Mouse (Mus musculus): ENCODE results near the gene Fndc1. TPM values are rescaled to one million over a fixed set of nuclear protein-coding genes. Genes with fewer than 3 reads are reported as not detected.

Gene Fndc1
- total RNA-seq (2014; rRNA removed) = 2.5 and 8.5 TPM in 2 replicates
- 4.9 and 5.6 TPM in 2 replicates for polyA plus RNA-seq (2015; fragmentation: Nextera tagmentation; extraction: Ambion mirVana)

DNA sequence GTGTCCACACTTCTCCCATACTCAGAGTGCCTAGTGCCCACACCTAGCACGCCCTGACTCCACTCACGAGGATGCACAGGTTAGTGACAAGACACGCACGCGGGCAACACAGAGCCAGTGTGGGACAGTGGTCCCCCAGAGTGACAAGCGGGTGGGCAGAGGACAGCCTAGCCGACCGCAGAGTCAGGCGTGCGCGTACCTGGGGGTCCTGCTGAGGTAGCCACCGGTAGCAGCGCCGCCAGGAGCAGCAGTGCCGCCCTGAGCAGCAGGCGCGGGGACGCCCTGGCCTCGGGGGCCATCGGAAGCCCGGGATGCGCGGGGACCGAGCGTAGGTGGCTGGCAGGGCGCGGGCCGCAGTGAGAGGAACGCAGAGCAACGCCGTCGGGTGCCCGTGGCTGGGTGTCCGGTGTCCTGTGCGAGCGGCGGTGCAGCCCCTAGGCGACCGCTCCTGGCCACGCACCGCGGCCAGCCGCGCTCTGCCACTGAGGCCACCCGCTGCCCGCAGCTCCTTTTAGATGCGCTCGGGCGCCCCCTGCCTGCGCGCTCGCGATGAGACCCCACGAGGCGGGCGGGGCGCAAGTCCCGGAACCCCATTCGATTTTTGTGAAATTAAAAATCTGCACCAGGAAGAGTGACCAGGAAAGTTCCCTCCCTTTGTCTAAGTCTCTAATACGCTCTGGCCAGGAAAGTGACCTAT, at the start of gene Fndc1:
Gene Fndc1, minus strand, starts transcription at position 484 of the 697 bp plus-strand sequence.
- ATAC-seq = peak; percentile 82
- peak within 1 kb of the TSS; percentile 52 for H3K4me3 ChIP-seq (ENCODE audit: low read depth, low read length)
- peak within 1 kb of the TSS; percentile 59 for H3K9ac ChIP-seq
- no peak within 1 kb of the TSS for H3K27ac ChIP-seq (ENCODE audit: low read depth, low read length)
- H3K9me3 ChIP-seq (ENCODE audit: low read length) = no peaks in the 10 kb centered on the region
- H3K36me3 ChIP-seq (ENCODE audit: insufficient read depth) = no peaks in the 10 kb centered on the region
- DNase-seq = peak; percentile 78
- no peaks in the 10 kb centered on the region for H3K4me1 ChIP-seq (ENCODE audit: insufficient read depth)
- peak; percentile 79 for TF ChIP-seq CTCF (IDR thresholded peaks at IDR 0.05; ENCODE audit: low read depth)
- peaks cover 10% of the 10 kb centered on the region for H3K27me3 ChIP-seq (ENCODE audit: insufficient read depth, low read length)
- 2% methylated on average over 60 of the region's 60 CpGs for WGBS
- peak within 1 kb of the TSS; percentile 99 for H3K4me2 ChIP-seq (ENCODE audit: low read depth)

DNA sequence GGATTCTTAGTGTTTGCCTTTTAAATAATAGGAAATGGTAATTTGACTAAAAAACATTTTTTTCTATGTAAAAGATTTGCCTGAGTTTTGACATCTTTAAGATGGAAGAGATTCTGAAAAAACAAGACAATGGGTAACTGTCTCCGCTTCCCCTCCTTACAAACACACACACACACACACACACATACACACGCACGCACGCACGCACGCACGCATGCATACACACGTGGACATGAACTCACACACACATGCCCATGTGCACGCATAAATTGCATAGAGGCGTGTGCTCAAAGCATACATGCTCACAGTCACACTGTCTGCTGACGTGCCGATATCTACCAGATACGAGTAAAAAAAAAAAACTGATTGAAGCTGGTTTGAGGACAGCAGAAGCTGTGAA, 49.4 kb upstream of the Fndc1 start:
- ATAC-seq = no peak
- WGBS = 93% methylated on average over 13 of the region's 13 CpGs
- no peak for TF ChIP-seq CTCF (IDR thresholded peaks at IDR 0.05; ENCODE audit: low read depth)

DNA sequence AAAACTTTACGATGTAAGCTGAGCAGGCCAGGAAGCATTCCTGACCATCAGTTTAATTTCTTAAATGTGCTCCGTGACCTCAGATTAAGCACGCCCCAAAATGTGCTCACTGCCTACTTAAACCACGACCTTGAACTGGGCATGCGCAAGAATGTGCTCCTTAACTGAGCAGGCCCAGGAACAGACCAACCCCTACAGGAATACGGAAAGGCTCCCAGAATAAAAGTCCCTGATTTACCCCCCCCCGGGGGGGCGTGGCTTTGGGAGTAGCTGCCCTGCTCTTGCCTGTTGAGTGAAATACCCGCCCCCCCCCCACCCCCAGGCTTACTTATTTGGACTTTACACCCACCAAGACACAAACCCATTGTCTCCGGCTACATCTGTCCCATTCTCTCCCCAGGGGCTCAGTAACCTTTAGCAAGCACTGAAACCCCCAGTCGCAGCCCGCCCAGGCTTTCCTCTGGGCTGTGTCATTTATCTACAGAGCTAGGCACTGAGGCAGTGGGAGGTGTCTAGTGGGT, 48.9 kb upstream of the Fndc1 start:
- DNase-seq (no peak), ATAC-seq (no peak)
- Histone ChIP-seq H3K27me3 (ENCODE audit: insufficient read depth, low read length) (no peaks in the 10 kb centered on the region), H3K9me3 (ENCODE audit: low read length) (no peaks in the 10 kb centered on the region), H3K27ac (ENCODE audit: low read depth, low read length) (no peak overlapping the region), H3K4me3 (ENCODE audit: low read depth, low read length) (no peak overlapping the region), H3K4me2 (ENCODE audit: low read depth) (no peak overlapping the region), H3K36me3 (ENCODE audit: insufficient read depth) (no peaks in the 10 kb centered on the region), H3K9ac (no peak overlapping the region), H3K4me1 (ENCODE audit: insufficient read depth) (no peaks in the 10 kb centered on the region)
- TF ChIP-seq CTCF (IDR thresholded peaks at IDR 0.05; ENCODE audit: low read depth) = no peak
- 39% methylated on average over 12 of the region's 12 CpGs for WGBS

More for the DNA sequence above, 49.4 kb upstream of the Fndc1 start:
- DNase-seq = no peak
- Histone ChIP-seq H3K4me3 (ENCODE audit: low read depth, low read length) (no peak overlapping the region), H3K27ac (ENCODE audit: low read depth, low read length) (no peak overlapping the region), H3K4me1 (ENCODE audit: insufficient read depth) (no peaks in the 10 kb centered on the region), H3K9ac (no peak overlapping the region), H3K9me3 (ENCODE audit: low read length) (no peaks in the 10 kb centered on the region), H3K4me2 (ENCODE audit: low read depth) (no peak overlapping the region), H3K36me3 (ENCODE audit: insufficient read depth) (no peaks in the 10 kb centered on the region), H3K27me3 (ENCODE audit: insufficient read depth, low read length) (no peaks in the 10 kb centered on the region)

DNA sequence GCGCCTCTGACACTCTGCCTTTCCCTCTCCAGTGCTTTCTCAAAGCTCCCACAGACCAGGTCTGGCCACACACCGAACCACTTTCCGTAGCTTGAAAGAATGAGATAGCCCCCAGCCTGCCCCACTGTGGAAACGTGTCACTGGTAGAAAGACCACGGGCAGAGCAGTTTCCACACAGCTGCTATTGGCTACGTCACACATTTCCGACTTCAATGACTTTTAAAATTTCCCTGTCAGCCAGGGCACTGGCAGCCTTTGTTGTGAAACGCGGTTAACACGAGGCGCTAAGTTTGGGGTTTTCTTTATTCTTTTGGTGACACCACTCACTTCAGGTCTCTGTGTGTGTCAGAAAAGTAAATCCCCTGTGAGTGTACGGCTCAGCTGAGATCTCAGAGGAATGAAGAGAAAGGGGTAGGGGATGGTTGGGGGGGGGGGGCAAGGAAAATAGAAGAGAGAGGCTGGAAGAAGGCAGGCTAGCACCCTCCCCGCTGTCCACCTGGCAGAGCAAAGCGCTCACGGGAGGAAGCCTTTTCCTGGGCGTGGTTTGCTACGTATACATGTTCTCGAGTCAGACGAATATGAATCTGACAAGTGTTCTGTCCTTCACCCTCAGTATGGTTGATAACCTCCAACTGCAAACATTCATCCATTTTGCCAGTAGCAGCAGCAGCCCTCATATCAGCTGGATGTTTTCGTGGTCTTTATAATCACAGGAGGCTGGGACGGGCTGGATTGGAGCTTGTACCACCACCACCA, 47.9 kb upstream of the Fndc1 start:
- H3K4me3 ChIP-seq (ENCODE audit: low read depth, low read length) = no peak overlapping the region
- no peak overlapping the region for H3K4me2 ChIP-seq (ENCODE audit: low read depth)
- DNase-seq (no peak), ATAC-seq (no peak)
- TF ChIP-seq CTCF (IDR thresholded peaks at IDR 0.05; ENCODE audit: low read depth) = no peak
- no peaks in the 10 kb centered on the region for H3K4me1 ChIP-seq (ENCODE audit: insufficient read depth)
- H3K27me3 ChIP-seq (ENCODE audit: insufficient read depth, low read length) = no peaks in the 10 kb centered on the region
- no peaks in the 10 kb centered on the region for H3K9me3 ChIP-seq (ENCODE audit: low read length)
- no peak overlapping the region for H3K9ac ChIP-seq
- no peak overlapping the region for H3K27ac ChIP-seq (ENCODE audit: low read depth, low read length)
- WGBS = 79% methylated on average over 21 of the region's 21 CpGs
- H3K36me3 ChIP-seq (ENCODE audit: insufficient read depth) = no peaks in the 10 kb centered on the region

DNA sequence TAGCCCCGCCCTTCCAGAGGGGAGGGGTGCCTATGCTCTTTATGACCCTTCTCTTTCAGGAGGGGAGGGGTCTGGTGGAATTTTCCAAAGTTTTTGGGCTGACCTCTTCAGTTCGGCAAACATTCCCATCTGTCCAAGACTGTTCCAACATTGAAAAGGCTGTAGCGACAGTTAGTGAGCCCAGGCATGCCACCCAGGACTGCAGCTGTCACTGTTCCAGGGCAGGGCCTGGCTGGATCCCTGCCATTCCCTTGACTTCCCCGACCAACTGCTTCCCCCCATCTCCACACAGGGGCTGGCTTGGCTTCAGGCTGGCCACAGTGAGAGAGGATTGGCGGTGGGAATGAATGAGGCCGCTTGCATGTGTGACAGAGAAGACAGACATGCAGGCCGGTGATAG, 46.3 kb upstream of the Fndc1 start:
- ATAC-seq = peak; percentile 25; the same call in 1 of the 2 replicates
- H3K27ac ChIP-seq (ENCODE audit: low read depth, low read length) = no peak overlapping the region
- no peak overlapping the region for H3K4me2 ChIP-seq (ENCODE audit: low read depth)
- H3K36me3 ChIP-seq (ENCODE audit: insufficient read depth) = no peaks in the 10 kb centered on the region
- H3K4me1 ChIP-seq (ENCODE audit: insufficient read depth) = no peaks in the 10 kb centered on the region
- WGBS = 58% methylated on average over 7 of the region's 7 CpGs
- H3K9ac ChIP-seq = no peak overlapping the region
- no peak for TF ChIP-seq CTCF (IDR thresholded peaks at IDR 0.05; ENCODE audit: low read depth)
- no peak overlapping the region for H3K4me3 ChIP-seq (ENCODE audit: low read depth, low read length)
- no peaks in the 10 kb centered on the region for H3K9me3 ChIP-seq (ENCODE audit: low read length)
- no peaks in the 10 kb centered on the region for H3K27me3 ChIP-seq (ENCODE audit: insufficient read depth, low read length)
- DNase-seq = no peak

DNA sequence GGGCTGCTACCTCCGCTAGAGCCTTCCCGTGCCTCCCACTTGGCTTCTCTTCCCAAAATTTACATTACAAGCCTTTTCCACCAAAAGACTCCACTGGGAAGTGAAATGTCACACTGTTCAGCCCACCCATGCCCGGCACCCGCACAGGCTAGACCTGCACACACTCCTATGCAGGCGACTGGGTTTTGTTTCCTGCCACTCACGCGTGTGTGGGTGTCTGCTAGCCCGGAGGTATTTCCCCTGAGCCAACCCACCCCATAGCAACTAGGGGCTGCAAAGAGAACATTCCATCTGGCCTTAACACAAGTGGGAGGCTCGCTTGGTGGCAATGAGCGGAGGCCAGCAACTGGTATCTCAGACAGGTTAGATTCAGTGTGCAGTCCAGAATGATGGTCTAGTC, 44.7 kb upstream of the Fndc1 start:
- Histone ChIP-seq H3K4me3 (ENCODE audit: low read depth, low read length) (no peak overlapping the region), H3K27me3 (ENCODE audit: insufficient read depth, low read length) (no peaks in the 10 kb centered on the region), H3K27ac (ENCODE audit: low read depth, low read length) (no peak overlapping the region), H3K9ac (no peak overlapping the region), H3K9me3 (ENCODE audit: low read length) (no peaks in the 10 kb centered on the region), H3K4me2 (ENCODE audit: low read depth) (no peak overlapping the region), H3K4me1 (ENCODE audit: insufficient read depth) (no peaks in the 10 kb centered on the region), H3K36me3 (ENCODE audit: insufficient read depth) (no peaks in the 10 kb centered on the region)
- TF ChIP-seq CTCF (IDR thresholded peaks at IDR 0.05; ENCODE audit: low read depth) = no peak
- 77% methylated on average over 10 of the region's 10 CpGs for WGBS
- no peak for ATAC-seq
- DNase-seq = no peak
